Mouse (Mus musculus): ENCODE data around the gene Agpat2.

Agpat2 gene

GRCm38 (mm10) chr2:26603720-26604671, at the start of gene Agpat2:
Agpat2 (minus strand) TSS chr2:26604417.
- DNase-seq: peak; percentile 89 to 93

- DNase-seq: peak; percentile 84 to 87
Observed at GRCm38 (mm10) chr2:26646643-26647293, 42.6 kb upstream of the Agpat2 start.

- peak; percentile 69 for DNase-seq
Observed at GRCm38 (mm10) chr2:26643942-26644341, 39.7 kb upstream of the Agpat2 start.

GRCm38 (mm10) chr2:26641006-26641647, 36.9 kb upstream of the Agpat2 start:
- DNase-seq: no peak

GRCm38 (mm10) chr2:26639838-26640830, 35.9 kb upstream of the Agpat2 start:
- DNase-seq: peak; percentile 100

- DNase-seq: peak; percentile 55 to 73
Observed at GRCm38 (mm10) chr2:26639083-26639482, 34.9 kb upstream of the Agpat2 start.

GRCm38 (mm10) chr2:26638572-26638971, 34.4 kb upstream of the Agpat2 start:
- no peak for DNase-seq

- no peak for DNase-seq
Observed at GRCm38 (mm10) chr2:26638039-26638438, 33.8 kb upstream of the Agpat2 start.

GRCm38 (mm10) chr2:26637316-26637932, 33.2 kb upstream of the Agpat2 start:
- DNase-seq: no peak

- DNase-seq: no peak
Observed at GRCm38 (mm10) chr2:26636325-26636635, 32.1 kb upstream of the Agpat2 start.

GRCm38 (mm10) chr2:26635489-26636324, 31.5 kb upstream of the Agpat2 start:
- DNase-seq: peak in 1 of 2 experiments; percentile 17

GRCm38 (mm10) chr2:26634629-26635488, 30.6 kb upstream of the Agpat2 start:
- peak; percentile 36 to 50 for DNase-seq

- DNase-seq: no peak
Observed at GRCm38 (mm10) chr2:26633953-26634530, 29.8 kb upstream of the Agpat2 start.

GRCm38 (mm10) chr2:26632541-26633395, 28.6 kb upstream of the Agpat2 start:
- no peak for DNase-seq

GRCm38 (mm10) chr2:26628792-26629437, 24.7 kb upstream of the Agpat2 start:
- peak in 1 of 2 experiments; percentile 53 for DNase-seq

GRCm38 (mm10) chr2:26627921-26628739, 23.9 kb upstream of the Agpat2 start, which contains the start of gene Fam69b:
Fam69b (plus strand) TSS chr2:26628457.
- DNase-seq: peak; percentile 88 to 93

- no peak for DNase-seq
Observed at GRCm38 (mm10) chr2:26626081-26626480, 21.9 kb upstream of the Agpat2 start.

Measured in kidney, postnatal 4 days (tissue).